Mouse (Mus musculus): ENCODE data around the gene F2rl1. TPM values are rescaled to one million over a fixed set of nuclear protein-coding genes. Genes with fewer than 3 reads are reported as not detected.

Gene F2rl1
- polyA plus RNA-seq, 1 experiment = not detected

GRCm38 (mm10) chr13:95477173-95477572 lies 47.9 kb downstream of the F2rl1 start:
- Histone ChIP-seq H3K4me3 (ENCODE audit: insufficient read depth, poor library complexity, severe bottlenecking) (no peak overlapping the region), H3K27me3 (ENCODE audit: control insufficient read depth, insufficient read depth, insufficient read length) (peaks cover 5% of the 10 kb centered on the region), H3K79me2 (ENCODE audit: control insufficient read depth, insufficient read depth) (no peaks in the 10 kb centered on the region), H3K79me3 (ENCODE audit: low read depth) (no peaks in the 10 kb centered on the region), H3ac (ENCODE audit: control insufficient read depth, insufficient read length, low read depth) (no peak overlapping the region), H3K36me3 (ENCODE audit: control insufficient read depth, insufficient read depth) (no peaks in the 10 kb centered on the region)
- TF ChIP-seq USF1 (IDR thresholded peaks at IDR 0.05; ENCODE audit: low read depth) (no peak), CEBPB (IDR thresholded peaks at IDR 0.05; ENCODE audit: low read depth) (no peak), MYOG (IDR thresholded peaks at IDR 0.05; ENCODE audit: control insufficient read depth, extremely low read depth, insufficient read length) (no peak), MAX (IDR thresholded peaks at IDR 0.05) (no peak), MYOD1 (IDR thresholded peaks at IDR 0.05; ENCODE audit: control insufficient read depth, insufficient read length, low read depth) (no peak), CTCF (IDR thresholded peaks at IDR 0.05; ENCODE audit: control insufficient read depth, insufficient read depth, insufficient read length) (no peak), FOSL1 (IDR thresholded peaks at IDR 0.05; ENCODE audit: insufficient read depth, low read length, poor library complexity, severe bottlenecking) (no peak)

DNA sequence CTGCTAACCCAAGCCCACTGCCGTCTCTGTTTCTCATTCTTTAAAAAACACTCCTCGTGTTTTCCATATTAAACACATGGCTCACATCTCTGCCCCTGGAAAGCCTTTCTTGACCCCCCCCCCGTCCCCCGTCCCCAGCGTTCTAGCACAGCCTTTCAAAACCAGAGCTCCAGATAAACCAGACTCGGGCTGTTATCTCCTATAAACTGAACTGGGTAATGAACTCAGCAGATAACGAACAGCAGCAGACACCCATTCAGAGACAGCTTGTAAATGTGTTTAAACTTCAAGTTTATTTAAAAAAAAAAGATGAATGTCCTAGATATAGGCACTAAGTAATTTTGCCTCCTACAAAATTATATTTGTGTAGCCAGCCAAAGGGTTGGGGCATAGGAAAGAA lies 49.9 kb downstream of the F2rl1 start:
- no peaks in the 10 kb centered on the region for H3K79me3 ChIP-seq (ENCODE audit: low read depth)
- no peak overlapping the region for H3K4me3 ChIP-seq (ENCODE audit: insufficient read depth, poor library complexity, severe bottlenecking)
- H3K36me3 ChIP-seq (ENCODE audit: control insufficient read depth, insufficient read depth) = no peaks in the 10 kb centered on the region
- TF ChIP-seq CEBPB (IDR thresholded peaks at IDR 0.05; ENCODE audit: low read depth) (no peak), MAX (IDR thresholded peaks at IDR 0.05) (no peak)
- H3K79me2 ChIP-seq (ENCODE audit: control insufficient read depth, insufficient read depth) = no peaks in the 10 kb centered on the region
- no peak overlapping the region for H3ac ChIP-seq (ENCODE audit: control insufficient read depth, insufficient read length, low read depth)
- H3K27me3 ChIP-seq (ENCODE audit: control insufficient read depth, insufficient read depth, insufficient read length) = peaks cover 5% of the 10 kb centered on the region

- H3ac ChIP-seq (ENCODE audit: control insufficient read depth, insufficient read length, low read depth) = no peak overlapping the region
- TF ChIP-seq CTCF (IDR thresholded peaks at IDR 0.05; ENCODE audit: control insufficient read depth, insufficient read depth, insufficient read length) (no peak), FOSL1 (IDR thresholded peaks at IDR 0.05; ENCODE audit: insufficient read depth, low read length, poor library complexity, severe bottlenecking) (no peak)
- H3K4me3 ChIP-seq (ENCODE audit: insufficient read depth, poor library complexity, severe bottlenecking) = no peak overlapping the region
- no peaks in the 10 kb centered on the region for H3K36me3 ChIP-seq (ENCODE audit: control insufficient read depth, insufficient read depth)
- no peaks in the 10 kb centered on the region for H3K79me2 ChIP-seq (ENCODE audit: control insufficient read depth, insufficient read depth)
- H3K27me3 ChIP-seq (ENCODE audit: control insufficient read depth, insufficient read depth, insufficient read length) = peaks cover 5% of the 10 kb centered on the region
- H3K79me3 ChIP-seq (ENCODE audit: low read depth) = no peaks in the 10 kb centered on the region
Measured at GRCm38 (mm10) chr13:95474294-95474693, 50.7 kb downstream of the F2rl1 start.

- Histone ChIP-seq H3K79me2 (ENCODE audit: control insufficient read depth, insufficient read depth) (no peaks in the 10 kb centered on the region), H3ac (ENCODE audit: control insufficient read depth, insufficient read length, low read depth) (no peak overlapping the region), H3K36me3 (ENCODE audit: control insufficient read depth, insufficient read depth) (no peaks in the 10 kb centered on the region), H3K27me3 (ENCODE audit: control insufficient read depth, insufficient read depth, insufficient read length) (no peaks in the 10 kb centered on the region), H3K79me3 (ENCODE audit: low read depth) (no peaks in the 10 kb centered on the region), H3K4me3 (ENCODE audit: insufficient read depth, poor library complexity, severe bottlenecking) (no peak overlapping the region)
- TF ChIP-seq MYOD1 (IDR thresholded peaks at IDR 0.05; ENCODE audit: control insufficient read depth, insufficient read length, low read depth) (no peak), CEBPB (IDR thresholded peaks at IDR 0.05; ENCODE audit: low read depth) (no peak), FOSL1 (IDR thresholded peaks at IDR 0.05; ENCODE audit: insufficient read depth, low read length, poor library complexity, severe bottlenecking) (no peak), USF1 (IDR thresholded peaks at IDR 0.05; ENCODE audit: low read depth) (no peak), CTCF (IDR thresholded peaks at IDR 0.05; ENCODE audit: control insufficient read depth, insufficient read depth, insufficient read length) (no peak), MYOG (IDR thresholded peaks at IDR 0.05; ENCODE audit: control insufficient read depth, extremely low read depth, insufficient read length) (no peak), MAX (IDR thresholded peaks at IDR 0.05) (no peak)
Measured at GRCm38 (mm10) chr13:95470970-95471369, 54.1 kb downstream of the F2rl1 start.

Other genes starting within 250 kb of the F2rl1 start
- 22.6 TPM for gene Zbed3, start 201.6 kb downstream of the F2rl1 start, polyA plus RNA-seq (2012; fragmentation: generic; extraction: Trizol)
- 14.7 TPM for gene Aggf1, start 149.9 kb downstream of the F2rl1 start, polyA plus RNA-seq (2012; fragmentation: generic; extraction: Trizol)
- gene Crhbp, start 80.3 kb downstream of the F2rl1 start, polyA plus RNA-seq (2012; fragmentation: generic; extraction: Trizol) = 0.02 TPM
- gene S100z, start 46.5 kb downstream of the F2rl1 start, polyA plus RNA-seq (2012; fragmentation: generic; extraction: Trizol) = not detected
- gene F2r, start 93.3 kb upstream of the F2rl1 start, polyA plus RNA-seq (2012; fragmentation: generic; extraction: Trizol) = 97.4 TPM
- 0.50 TPM for gene F2rl2, start 171.6 kb upstream of the F2rl1 start, polyA plus RNA-seq (2012; fragmentation: generic; extraction: Trizol)